Mouse (Mus musculus): Measurements from ENCODE around the gene Fam104a. TPM values are rescaled to one million over a fixed set of nuclear protein-coding genes. Genes with fewer than 3 reads are reported as not detected.
"Not testable (repeated sequence)": the region's sequence is repeated elsewhere in the genome, so short reads cannot be mapped to it uniquely, and the experiment has no call there.

The Fam104a gene
- total RNA-seq, 2 experiments from 2014 or later: 31.8 to 33.9 TPM

DNA sequence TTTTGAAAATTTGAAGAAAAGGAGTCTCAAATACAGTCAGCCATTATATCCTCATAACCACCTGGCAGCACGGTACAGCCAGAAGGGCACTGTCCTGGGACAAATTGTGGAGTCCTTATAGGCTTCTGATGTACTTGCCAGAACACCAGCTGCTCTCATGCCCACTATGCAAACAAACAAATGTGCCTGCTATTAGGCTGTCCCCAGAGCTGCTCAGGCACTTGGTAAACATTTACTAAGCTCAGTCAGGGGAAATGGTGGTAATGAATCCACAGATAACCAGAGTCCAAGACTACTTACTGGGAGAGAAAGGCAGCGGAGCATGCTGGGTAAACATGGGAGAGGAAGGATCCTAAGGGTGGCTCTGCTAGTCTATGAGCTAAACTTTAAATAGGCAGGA, 16.8 kb downstream of the Fam104a start:
- DNase-seq (ENCODE audit: low spot score in 2 of 2): no peak

DNA sequence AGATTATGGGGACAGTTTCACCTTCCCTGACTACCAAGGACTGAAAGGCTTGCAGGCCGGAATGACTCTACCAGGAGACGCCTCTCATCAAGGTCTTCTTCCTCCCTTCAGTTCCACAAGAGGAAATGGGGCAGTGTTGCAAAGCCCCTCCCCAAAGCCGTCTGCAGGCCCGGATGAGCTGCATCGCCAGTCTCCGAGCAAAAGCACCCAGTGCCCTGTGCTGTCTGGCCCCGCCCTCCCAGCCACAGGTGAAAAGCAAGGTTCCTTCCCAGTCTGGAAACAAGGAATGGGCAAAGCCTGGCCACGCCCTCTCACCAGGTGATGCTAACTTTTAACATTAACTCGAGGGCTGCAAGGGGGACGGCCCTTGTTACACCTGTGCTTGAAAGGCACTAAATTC, 17.3 kb downstream of the Fam104a start:
- DNase-seq (ENCODE audit: low spot score in 2 of 2): no peak

DNA sequence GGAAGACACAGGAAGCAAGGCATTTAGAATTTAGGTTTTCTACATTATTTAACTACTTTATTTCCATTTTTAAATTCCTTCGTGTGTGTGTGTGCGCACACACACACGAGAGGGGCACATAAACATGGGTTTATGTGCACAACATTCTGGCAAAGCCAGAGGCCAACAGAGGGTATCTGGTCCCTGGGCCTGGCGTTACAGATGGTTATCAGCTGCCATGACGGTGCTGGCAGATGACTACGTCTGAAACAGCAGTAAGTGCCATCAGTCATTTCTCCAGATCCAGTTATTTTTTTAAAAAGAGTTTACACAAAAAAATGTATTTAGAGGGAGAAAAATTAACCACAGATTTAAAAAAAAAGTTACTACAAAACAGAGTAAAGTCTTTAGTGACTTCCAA, 17.8 kb downstream of the Fam104a start:
- no peak for DNase-seq (ENCODE audit: low spot score in 2 of 2)

DNA sequence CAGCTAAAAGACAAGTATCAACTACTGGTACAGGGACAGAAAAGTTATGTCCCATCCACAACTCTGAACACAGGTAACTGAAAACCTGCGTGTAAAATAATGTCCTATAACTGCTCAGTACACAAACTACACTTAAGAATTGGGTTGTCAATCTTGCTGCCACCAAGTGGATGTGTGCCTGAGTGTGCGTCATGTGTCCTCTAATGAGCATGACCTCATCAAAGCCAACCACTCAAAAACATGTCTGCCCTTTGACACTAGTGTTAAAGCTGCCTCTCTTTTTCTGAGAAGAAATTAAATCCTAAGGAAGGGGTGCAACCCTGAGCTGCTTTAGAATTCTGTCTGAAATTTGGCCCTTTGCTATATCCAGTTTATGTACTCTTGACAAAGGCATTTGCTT, 19.7 kb downstream of the Fam104a start:
- no peak for DNase-seq (ENCODE audit: low spot score in 2 of 2)

DNA sequence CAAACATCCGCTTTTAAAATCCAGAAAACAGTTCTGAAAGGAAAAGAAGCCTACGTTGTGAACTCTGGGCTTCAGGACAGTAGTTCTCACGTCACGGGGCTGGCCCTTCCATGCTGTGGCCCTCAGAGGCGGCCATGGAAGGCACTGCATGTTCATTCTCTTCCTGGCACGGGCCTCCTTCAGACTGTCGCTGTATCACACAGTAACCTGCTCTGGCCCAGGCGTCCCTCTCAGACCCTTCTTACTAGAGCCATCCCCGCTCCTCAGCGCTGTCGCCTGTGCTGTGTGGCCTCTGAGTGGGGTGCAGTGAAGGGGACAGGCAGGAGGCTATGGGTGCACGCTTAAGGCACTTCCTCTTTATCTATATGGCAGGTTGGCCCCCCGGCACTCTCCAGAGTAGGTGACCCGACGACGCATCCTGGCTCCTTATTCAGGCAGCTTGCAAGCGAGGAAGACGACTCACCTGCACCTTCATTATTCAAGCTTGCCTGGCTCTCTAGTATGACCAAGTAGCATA, 22.1 kb downstream of the Fam104a start:
- DNase-seq (ENCODE audit: low spot score in 2 of 2): no peak

DNA sequence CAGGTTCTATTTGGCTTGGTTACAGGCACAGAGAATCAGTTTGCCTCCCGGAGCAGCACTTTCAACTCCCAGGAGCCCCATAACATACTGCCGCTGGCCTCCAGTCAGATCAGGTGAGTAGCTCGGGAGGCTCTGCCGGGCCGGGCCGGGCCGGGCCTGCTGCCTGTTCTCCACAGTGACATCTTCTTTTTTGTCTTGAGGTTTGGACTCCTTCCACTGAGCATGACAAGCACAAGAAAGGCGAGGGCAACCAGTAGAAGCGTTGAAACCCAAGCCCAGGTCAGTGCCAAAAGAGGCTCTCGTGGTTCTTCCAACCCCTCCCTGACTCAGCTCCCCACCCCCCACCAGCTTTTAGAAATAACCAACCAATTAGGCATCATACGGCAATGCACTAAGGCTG, 23.0 kb downstream of the Fam104a start:
- DNase-seq (ENCODE audit: low spot score in 2 of 2): no peak

DNA sequence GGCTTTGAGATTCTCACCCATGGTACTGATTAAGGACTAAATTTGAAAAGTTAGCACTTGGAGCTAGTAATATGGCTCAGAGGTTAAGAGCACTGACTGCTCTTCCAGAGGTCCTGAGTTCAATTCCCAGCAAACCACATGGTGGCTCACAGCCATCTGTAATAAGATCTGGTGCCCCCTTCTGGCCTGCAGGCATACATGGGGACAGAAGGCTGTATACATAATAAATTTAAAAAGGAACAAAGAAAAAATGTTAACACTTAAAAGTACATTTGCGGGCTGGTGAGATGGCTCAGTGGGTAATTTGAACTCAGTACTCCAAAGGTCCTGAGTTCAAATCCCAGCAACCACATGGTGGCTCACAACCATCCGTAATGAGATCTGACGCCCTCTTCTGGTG, 23.7 kb downstream of the Fam104a start:
- DNase-seq (ENCODE audit: low spot score in 2 of 2): not testable (repeated sequence)

DNA sequence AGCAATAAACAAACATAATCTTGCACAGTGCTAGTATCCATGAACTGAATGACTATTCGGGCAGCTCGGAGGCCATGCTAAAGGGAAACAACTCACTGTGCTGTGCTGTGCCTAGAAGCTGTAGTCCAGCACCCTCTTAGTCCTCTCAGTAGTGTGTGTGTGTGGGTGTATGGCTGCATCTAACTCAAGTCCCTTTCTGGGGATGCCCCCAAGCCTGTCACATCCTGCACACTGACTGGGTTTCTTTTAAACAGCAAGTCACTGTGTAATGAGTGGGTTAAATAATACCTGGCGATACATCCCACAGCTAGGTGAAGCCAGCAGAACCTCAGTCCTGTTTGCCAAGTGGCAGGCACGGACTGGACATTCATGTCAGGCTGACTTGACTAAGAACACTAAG, 25.2 kb downstream of the Fam104a start:
- DNase-seq (ENCODE audit: low spot score in 2 of 2): no peak

DNA sequence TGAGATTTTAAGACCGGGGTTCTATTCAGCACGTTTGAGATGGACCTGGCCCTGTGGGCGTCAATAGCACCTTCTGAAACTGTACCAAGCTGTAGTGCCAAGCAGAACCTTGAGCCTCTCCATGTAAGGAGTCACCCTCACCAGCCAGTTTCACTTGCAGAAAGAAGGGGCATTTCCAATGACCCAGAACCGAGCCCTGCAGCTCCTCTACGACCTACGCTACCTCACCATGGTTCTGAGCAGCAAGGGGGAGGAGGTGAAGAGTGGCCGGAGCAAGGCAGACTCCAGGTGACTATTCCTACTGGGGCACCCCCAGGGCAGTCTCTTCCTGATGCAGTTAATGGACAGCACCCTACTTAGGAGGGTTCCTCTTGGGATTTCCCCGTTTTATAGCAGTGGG, 25.6 kb downstream of the Fam104a start:
- DNase-seq (ENCODE audit: low spot score in 2 of 2): no peak

DNA sequence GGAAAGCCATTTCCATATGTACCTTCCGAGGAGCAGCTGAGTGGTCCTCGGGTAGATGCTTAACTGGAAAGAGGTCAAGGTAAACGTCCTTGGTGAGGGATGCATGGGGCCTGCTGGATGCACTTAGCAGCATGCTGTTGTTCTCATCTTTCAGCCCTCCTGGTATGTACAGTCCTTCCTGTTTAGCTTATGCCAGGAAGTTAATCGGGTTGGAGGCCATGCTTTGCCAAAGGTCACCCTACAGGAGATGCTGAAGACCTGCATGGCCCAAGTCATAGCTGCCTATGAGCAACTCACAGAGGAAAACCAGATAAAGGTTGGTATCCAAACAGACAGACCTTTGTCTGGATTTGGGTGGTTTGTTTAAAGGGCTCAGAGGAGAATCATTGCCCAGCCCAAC, 26.7 kb downstream of the Fam104a start:
- no peak for DNase-seq (ENCODE audit: low spot score in 2 of 2)

DNA sequence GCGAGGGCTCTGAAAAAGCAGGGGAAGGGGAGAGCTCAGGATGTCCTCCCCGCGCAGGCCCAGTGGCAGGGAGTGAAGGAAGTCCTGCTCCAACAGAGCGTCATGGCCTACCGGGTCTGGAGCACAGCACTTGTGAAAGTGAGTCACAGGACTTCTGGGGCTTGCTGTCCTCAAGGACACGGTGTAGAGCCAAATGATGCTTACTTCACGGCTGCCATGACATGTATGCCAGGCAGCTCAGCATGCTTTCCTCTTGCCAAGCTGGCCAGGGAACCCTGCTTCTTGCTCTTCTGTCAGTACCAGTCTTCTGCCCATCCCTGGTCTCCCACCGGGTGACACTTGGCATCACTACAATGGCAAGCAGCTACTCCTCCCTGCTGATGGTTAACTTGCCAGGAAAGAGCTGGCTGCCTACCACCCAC, 27.4 kb downstream of the Fam104a start:
- no peak for DNase-seq (ENCODE audit: low spot score in 2 of 2)

DNA sequence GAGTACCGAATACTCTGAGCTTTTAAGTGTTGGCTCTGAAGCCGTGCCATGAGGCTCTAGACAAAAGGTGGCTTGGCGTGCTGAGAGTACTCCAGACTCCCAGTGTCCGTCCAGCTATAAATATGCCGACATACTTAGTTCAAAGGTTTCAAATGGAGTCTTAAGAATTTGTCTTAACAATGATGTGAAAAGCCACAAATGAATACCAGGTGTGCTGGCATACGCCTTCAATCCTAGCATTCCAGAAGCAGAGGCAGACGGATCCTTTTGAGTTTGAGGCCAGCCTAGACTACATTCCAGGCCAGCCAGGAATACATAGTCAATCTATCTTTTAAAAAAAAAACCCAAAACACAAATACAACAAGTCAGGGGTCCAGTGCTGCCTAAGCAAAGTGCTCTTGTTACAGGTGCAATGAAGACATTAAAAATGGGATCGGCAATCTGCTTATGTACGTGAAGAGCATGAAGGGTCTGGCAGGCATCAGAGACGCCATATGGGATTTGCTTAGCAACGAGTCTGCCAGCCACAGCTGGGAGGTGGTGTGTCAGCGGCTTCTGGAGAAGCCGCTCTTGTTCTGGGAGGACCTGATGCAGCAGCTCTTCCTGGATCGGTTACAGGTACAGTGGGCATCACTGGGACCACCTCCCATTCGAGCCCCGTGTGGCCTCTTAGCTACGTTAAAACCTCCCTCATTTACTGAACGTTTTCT, 29.2 kb downstream of the Fam104a start:
- DNase-seq (ENCODE audit: low spot score in 2 of 2): peak; percentile 50 to 58

DNA sequence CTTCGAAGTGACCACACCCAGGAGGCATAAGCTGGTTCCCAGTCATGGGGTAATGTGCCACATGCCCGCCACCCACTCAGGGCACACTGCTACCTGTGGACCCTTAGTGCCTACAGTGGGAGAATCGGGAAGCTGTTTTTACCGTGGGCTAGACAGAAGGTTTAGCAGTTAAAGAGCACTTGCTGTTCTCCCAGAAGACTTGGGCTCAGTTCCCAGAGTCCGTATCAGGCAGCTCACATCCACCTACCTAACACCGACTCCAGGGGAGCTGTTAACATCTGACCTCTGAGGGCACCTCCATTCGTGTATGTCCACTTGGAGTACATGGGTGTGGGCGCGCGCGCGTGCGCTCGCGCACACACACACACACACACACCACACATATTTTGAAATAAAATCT, 29.9 kb downstream of the Fam104a start:
- DNase-seq (ENCODE audit: low spot score in 2 of 2): peak in 1 of 2 experiments; percentile 32

DNA sequence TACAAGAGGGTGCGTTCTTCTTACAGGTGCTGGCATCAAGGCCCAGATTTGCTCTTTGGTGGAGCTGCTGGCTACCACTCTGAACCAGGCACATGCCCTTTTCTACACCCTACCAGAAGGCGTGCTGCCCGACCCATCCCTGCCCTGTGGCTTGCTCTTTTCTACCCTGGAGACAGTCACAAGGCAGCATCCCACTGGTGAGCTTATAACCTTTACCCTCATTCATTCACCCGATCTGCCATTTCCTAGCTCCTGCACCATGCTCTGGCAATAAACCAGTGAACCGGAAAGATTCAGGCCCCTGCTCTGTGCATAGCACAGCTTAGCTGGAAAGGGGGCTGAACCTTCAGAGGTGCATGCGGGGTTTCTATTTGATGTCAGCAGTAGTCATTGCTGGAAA, 31.4 kb downstream of the Fam104a start:
- no peak for DNase-seq (ENCODE audit: low spot score in 2 of 2)

DNA sequence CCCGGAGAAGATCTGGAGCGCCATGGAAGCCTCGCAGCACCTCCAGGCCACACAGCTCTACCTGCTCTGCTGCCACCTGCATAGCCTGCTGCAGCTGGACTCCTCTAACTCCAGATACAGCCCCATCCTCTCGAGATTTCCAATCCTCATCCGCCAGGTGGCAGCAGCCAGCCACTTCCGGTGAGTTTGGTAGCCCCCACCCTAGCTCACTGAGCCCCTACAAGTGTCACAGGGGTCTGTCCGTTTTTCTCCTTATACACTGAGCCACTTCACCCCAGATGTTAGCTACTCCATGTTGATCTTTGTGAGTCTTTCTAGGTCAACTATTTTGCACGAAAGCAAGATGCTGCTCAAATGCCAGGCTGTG, 32.1 kb downstream of the Fam104a start:
- no peak for DNase-seq (ENCODE audit: low spot score in 2 of 2)

DNA sequence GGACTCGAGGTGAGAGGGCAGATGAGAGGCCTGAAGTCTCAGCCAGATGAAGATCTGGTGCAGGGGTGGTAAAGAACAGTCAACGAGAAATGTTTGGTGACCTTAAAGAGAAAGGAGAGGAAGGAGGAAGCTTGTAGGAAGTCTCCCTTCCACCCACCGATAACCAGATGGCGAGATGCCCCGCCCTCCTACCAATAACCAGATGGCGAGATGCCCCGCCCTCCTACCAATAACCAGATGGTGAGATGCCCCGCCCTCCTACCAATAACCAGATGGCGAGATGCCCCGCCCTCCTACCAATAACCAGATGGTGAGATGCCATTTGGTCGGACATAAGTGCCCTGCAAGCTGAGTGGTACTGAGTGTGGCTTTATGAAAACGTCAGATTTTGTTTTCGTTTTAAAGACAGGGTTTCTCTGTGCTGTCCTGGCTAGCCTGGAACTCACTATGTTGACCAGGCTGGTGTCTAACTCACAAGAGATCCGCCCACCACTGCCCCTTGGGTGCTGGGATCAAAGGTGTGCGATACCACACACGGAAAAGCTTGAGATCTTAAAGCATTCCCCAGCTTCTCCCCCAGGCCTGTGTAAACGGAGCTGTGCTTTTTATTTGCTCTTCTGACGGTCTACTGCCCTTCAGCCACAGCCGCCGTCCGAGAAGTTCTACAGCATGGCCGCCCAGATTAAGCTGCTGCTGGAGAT, 32.6 kb downstream of the Fam104a start:
- no peak for DNase-seq (ENCODE audit: low spot score in 2 of 2)

DNA sequence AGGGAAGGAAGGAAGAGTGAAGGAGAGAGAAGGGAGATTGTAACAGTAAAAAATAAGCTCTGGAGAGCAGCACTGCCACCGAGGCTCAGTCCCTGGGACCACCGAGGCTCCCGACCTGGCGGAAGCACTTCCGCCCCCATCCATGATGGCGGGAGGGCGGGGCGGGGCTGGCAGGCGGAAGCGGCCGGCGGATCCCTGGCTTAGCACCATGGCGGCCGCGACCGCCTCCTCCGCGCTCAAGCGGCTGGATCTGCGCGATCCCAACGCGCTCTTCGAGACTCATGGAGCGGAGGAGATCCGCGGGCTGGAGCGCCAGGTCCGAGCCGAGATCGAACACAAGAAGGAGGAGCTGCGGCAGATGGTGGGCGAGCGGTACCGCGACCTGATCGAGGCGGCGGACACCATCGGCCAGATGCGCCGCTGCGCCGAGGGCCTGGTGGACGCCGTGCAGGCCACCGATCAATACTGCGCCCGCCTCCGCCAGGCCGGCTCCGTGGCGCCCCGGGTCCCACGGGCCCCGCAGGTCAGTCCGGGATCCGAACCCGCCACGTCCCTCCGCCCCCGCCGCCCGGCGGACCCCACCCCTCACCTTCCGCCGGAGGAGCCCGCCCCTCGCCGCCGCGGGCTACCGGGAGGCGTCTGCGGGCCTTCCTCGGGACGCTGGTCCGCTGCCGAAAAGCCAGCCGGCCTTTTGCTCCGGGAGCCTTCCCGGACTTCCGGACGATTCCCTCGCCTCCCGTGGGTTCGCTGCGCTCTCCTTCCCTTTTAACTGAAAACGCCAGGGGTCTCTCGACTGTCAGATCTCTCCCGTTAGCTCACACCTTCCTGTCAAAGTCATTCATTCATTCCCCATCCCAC, 34.4 kb downstream of the Fam104a start, which contains the start of gene Slc39a11:
Gene Slc39a11 (minus strand): TSS at position 727 of the 858 bp plus-strand sequence.
- peak; percentile 48 to 72 for DNase-seq (ENCODE audit: low spot score in 2 of 2)

DNA sequence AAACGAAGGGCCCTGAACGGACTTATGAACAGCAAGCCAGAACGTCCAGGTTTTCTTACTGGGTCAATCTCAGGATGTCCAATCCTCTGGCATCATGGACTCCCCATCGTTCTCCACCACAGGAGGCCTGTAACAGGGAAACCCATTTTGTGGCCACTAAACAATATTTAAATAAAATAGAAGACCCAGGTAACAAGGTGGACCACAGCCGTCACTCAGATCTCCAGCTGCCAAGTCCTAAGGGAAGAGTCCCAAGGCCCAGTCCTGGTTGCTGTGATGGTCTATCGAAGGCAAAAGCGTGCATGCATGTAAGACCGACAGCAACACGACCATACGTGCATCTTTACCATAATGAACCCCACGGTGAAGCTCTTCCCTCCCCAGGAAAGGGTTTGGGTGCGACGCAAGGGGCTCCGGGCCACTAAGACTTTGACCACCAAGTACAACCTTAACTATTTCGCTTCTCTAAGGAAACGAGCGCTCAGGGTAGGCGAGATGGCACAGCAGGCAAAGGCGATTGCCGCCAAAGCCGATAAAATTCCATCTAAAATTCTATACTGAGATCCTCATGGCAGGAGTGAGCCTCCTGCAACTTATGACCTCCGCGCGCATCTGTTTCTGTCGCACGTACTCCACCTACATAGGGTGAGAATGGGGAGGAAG, 35.1 kb downstream of the Fam104a start, which contains the start of gene Cog1:
Gene Cog1 (plus strand): TSS at position 480 of the 663 bp plus-strand sequence.
- DNase-seq (ENCODE audit: low spot score in 2 of 2): no peak

DNA sequence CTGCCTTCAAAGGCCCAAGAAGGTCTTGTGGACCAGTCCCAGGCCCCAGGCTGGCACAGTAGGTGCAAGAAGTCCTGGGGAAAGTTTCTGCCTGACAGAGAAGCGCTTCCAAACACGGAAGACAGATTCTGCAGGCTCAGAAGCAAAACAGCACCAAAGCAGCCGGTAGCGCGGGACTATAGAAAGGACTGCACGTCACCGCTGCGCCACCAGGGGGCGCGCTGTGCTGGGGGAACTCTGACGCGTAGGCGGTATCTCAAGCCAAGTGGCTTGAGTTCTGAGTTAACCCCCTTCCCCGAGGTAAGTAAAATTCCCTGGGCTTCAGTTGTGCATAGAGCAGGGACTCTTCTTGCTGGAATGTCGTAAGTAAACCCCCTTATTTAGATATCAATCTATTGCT, 35.8 kb downstream of the Fam104a start:
- peak; percentile 86 for DNase-seq (ENCODE audit: low spot score in 2 of 2)

DNA sequence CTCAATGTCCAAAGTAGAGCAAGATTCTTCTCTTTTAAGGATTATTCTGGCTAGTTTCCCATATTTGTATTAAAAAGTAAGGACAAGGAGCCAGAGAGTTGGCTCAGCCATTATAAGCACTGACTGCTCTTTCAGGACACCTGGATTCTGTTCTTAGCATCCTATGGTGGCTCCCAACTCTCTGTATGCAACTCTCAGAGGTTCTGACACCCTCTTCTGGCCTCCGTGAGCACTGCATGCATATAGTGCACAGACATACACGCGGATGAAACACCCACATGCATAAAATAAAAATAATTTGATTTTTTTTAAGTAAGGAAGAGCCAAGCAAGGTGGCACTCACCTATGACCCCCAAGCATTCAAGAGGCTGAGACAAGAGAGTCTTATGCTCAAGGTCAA, 38.8 kb downstream of the Fam104a start:
- no peak for DNase-seq (ENCODE audit: low spot score in 2 of 2)

DNA sequence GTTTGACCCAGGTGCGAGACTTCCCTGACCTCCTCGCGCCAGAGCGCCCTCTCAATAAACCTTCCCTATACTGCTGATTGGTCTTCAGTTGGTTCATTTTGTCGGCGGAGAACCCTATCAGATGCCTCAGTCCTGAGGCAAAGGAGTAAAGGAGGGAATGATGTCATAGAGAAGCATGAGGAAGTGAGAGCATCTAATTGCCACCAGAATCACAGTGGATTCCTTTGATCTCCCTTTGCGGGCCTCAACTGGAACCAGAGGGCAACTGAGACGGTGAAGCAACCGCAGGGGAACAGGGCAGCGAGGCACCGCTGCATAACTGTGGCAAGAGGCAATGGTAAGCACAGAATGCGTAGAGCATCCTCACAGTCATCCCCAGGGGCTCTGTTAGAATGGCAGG, 45.3 kb downstream of the Fam104a start:
- no peak for DNase-seq (ENCODE audit: low spot score in 2 of 2)

Measured in left cerebral cortex, adult 18-20 months (tissue).